Mouse (Mus musculus): ENCODE measurements at regions not wholly inside any gene's neighbourhood (a gene's known extent, or its start where the extent isn't known, plus 50 kb on each side); places are given as distances from the start of the nearest gene placed in this dataset.

GRCm38 (mm10) chr5:126799698-126800279, 441.8 kb upstream of the Tmem132c start:
- Histone ChIP-seq H3K4me3 (no peak overlapping the region), H3K27ac (no peak overlapping the region)
- no peak for DNase-seq
- intact Hi-C loops (cut with DNase I): no loop called here
- no peak for TF ChIP-seq CTCF (IDR thresholded peaks at IDR 0.05)

GRCm38 (mm10) chr5:126806656-126807055, 435.0 kb upstream of the Tmem132c start:
- no peak for DNase-seq
- H3K4me3 ChIP-seq: no peak overlapping the region
- TF ChIP-seq CTCF (IDR thresholded peaks at IDR 0.05): no peak
- intact Hi-C loops (cut with DNase I): no loop called here
- no peak overlapping the region for H3K27ac ChIP-seq

- intact Hi-C loops (cut with DNase I): no loop called here
- no peak for DNase-seq
- Histone ChIP-seq H3K27ac (no peak overlapping the region), H3K4me3 (no peak overlapping the region)
- no peak for TF ChIP-seq CTCF (IDR thresholded peaks at IDR 0.05)
Observed at GRCm38 (mm10) chr5:126816069-126816468, 425.5 kb upstream of the Tmem132c start.

- Histone ChIP-seq H3K4me3 (no peak overlapping the region), H3K27ac (no peak overlapping the region)
- no peak for DNase-seq
- TF ChIP-seq CTCF (IDR thresholded peaks at IDR 0.05): no peak
- intact Hi-C loops (cut with DNase I): no loop called here
Observed at GRCm38 (mm10) chr5:126835440-126835839, 406.2 kb upstream of the Tmem132c start.

- no peak for TF ChIP-seq CTCF (IDR thresholded peaks at IDR 0.05)
- intact Hi-C loops (cut with DNase I): no loop called here
- Histone ChIP-seq H3K27ac (no peak overlapping the region), H3K4me3 (no peak overlapping the region)
- DNase-seq: no peak
Observed at GRCm38 (mm10) chr5:126842606-126843005, 399.0 kb upstream of the Tmem132c start.

GRCm38 (mm10) chr5:126862078-126862477, 379.5 kb upstream of the Tmem132c start:
- H3K27ac ChIP-seq: no peak overlapping the region
- TF ChIP-seq CTCF (IDR thresholded peaks at IDR 0.05): no peak
- no peak for DNase-seq
- H3K4me3 ChIP-seq: no peak overlapping the region
- intact Hi-C loops (cut with DNase I): no loop called here

- H3K27ac ChIP-seq: no peak overlapping the region
- no peak overlapping the region for H3K4me3 ChIP-seq
- DNase-seq: no peak
- no peak for TF ChIP-seq CTCF (IDR thresholded peaks at IDR 0.05)
- intact Hi-C loops (cut with DNase I): no loop called here
Observed at GRCm38 (mm10) chr5:126875842-126876241, 365.8 kb upstream of the Tmem132c start.

GRCm38 (mm10) chr5:126890710-126891109, 350.9 kb upstream of the Tmem132c start:
- TF ChIP-seq CTCF (IDR thresholded peaks at IDR 0.05): no peak
- intact Hi-C loops (cut with DNase I): no loop called here
- DNase-seq: no peak
- Histone ChIP-seq H3K27ac (no peak overlapping the region), H3K4me3 (no peak overlapping the region)

GRCm38 (mm10) chr5:126893063-126893462, 348.5 kb upstream of the Tmem132c start:
- no peak for TF ChIP-seq CTCF (IDR thresholded peaks at IDR 0.05)
- DNase-seq: no peak
- intact Hi-C loops (cut with DNase I): no loop called here
- Histone ChIP-seq H3K27ac (no peak overlapping the region), H3K4me3 (no peak overlapping the region)

- TF ChIP-seq CTCF (IDR thresholded peaks at IDR 0.05): peak; percentile 14; the same call in 1 of the 2 replicates
- DNase-seq: no peak
- Histone ChIP-seq H3K4me3 (no peak overlapping the region), H3K27ac (no peak overlapping the region)
- intact Hi-C loops (cut with DNase I): no loop called here
Observed at GRCm38 (mm10) chr5:126910084-126910483, 331.5 kb upstream of the Tmem132c start.

GRCm38 (mm10) chr5:126917300-126917699, 324.3 kb upstream of the Tmem132c start:
- DNase-seq: no peak
- Histone ChIP-seq H3K27ac (no peak overlapping the region), H3K4me3 (no peak overlapping the region)
- intact Hi-C loops (cut with DNase I): no loop called here
- TF ChIP-seq CTCF (IDR thresholded peaks at IDR 0.05): no peak

- no peak overlapping the region for H3K4me3 ChIP-seq
- DNase-seq: no peak
- no peak for TF ChIP-seq CTCF (IDR thresholded peaks at IDR 0.05)
- no peak overlapping the region for H3K27ac ChIP-seq
- intact Hi-C loops (cut with DNase I): no loop called here
Observed at GRCm38 (mm10) chr5:126933466-126933865, 308.1 kb upstream of the Tmem132c start.

- DNase-seq: no peak
- no peak overlapping the region for H3K4me3 ChIP-seq
- TF ChIP-seq CTCF (IDR thresholded peaks at IDR 0.05): no peak
- intact Hi-C loops (cut with DNase I): no loop called here
- H3K27ac ChIP-seq: no peak overlapping the region
Observed at GRCm38 (mm10) chr5:126944861-126945260, 296.7 kb upstream of the Tmem132c start.

GRCm38 (mm10) chr5:126954189-126954588, 287.4 kb upstream of the Tmem132c start:
- Histone ChIP-seq H3K27ac (no peak overlapping the region), H3K4me3 (no peak overlapping the region)
- intact Hi-C loops (cut with DNase I): no loop called here
- DNase-seq: no peak
- no peak for TF ChIP-seq CTCF (IDR thresholded peaks at IDR 0.05)
